Mouse (Mus musculus) limb, embryonic 11.5 days (tissue): Measurements from ENCODE around the gene Parva. TPM values are rescaled to one million over a fixed set of nuclear protein-coding genes. Genes with fewer than 3 reads are reported as not detected.

Source experiments
- ATAC-seq: fragments of 200-750 bp; cut with Nextera tagmentation; 2 replicates; pipeline ENCODE4 v1.8.0; 2017; ENCODE audit warnings: low read depth; ENCODE audit not compliant: insufficient number of reproducible peaks, low FRiP score, low TSS enrichment
- DNase-seq: peaks from one replicate; pipeline ENCODE4 v3.0.0-alpha.2; 2015; ENCODE audit warnings: low spot score
- H3K27ac ChIP-seq: fragments of 300-500 bp; sonication (generic); replicated peaks from 2 replicates; pipeline ENCODE4 v1.5.1; 2014; ENCODE audit warnings: low read depth, mild to moderate bottlenecking, low read length
- H3K27me3 ChIP-seq: fragments of 300-500 bp; sonication (generic); 2 replicates; pipeline ENCODE4 v1.6.1; 2014; ENCODE audit warnings: mild to moderate bottlenecking, low read length, mixed read lengths; ENCODE audit not compliant: control insufficient read depth, insufficient read depth
- H3K36me3 ChIP-seq: fragments of 300-500 bp; sonication (generic); 2 replicates; pipeline ENCODE4 v1.6.1; 2014; ENCODE audit warnings: mild to moderate bottlenecking, low read length, moderate library complexity, mixed read lengths; ENCODE audit not compliant: control insufficient read depth, insufficient read depth
- H3K4me1 ChIP-seq: fragments of 300-500 bp; sonication (generic); 2 replicates; pipeline ENCODE4 v1.6.1; 2014; ENCODE audit warnings: low read length, mixed read lengths; ENCODE audit not compliant: control insufficient read depth, insufficient read depth
- H3K4me2 ChIP-seq: fragments of 300-500 bp; sonication (generic); 2 replicates; pipeline ENCODE4 v1.6.1; 2014; ENCODE audit warnings: low read depth, mild to moderate bottlenecking, moderate library complexity; ENCODE audit not compliant: severe bottlenecking
- H3K4me3 ChIP-seq: fragments of 300-500 bp; sonication (generic); 2 replicates; pipeline ENCODE4 v1.5.1; 2014; ENCODE audit warnings: low read depth, low read length
- H3K9ac ChIP-seq: fragments of 300-500 bp; sonication (generic); 2 replicates; pipeline ENCODE4 v1.6.1; 2014; ENCODE audit warnings: mild to moderate bottlenecking, low read length
- H3K9me3 ChIP-seq: fragments of 300-500 bp; sonication (generic); 2 replicates; pipeline ENCODE4 v1.6.1; 2016; ENCODE audit warnings: low read length; ENCODE audit not compliant: control insufficient read depth
- WGBS: fragments of 180-500 bp; shearing (Covaris S2); extraction: QIAGEN DNeasy Blood & Tissue Kit; methylation state at CpG from one replicate; pipeline ENCODE4 v1.1.7; 2014; 5-methylcytosine and 5-hydroxymethylcytosine counted together
- polyA plus RNA-seq: library from polyadenylated mRNA; unstranded; fragments of >200 nt; fragmentation: Nextera tagmentation; extraction: Ambion mirVana; gene quantifications from 2 replicates; pipeline ENCODE4 v1.2.1, GENCODE M21; 2014

Gene Parva
- polyA plus RNA-seq, 1 experiment from 2014 or later = 64.2 TPM

GRCm38 (mm10) chr7:112535408-112535921 lies 108.2 kb downstream of the Parva start:
- H3K9ac ChIP-seq = no peak overlapping the region
- no peak overlapping the region for H3K27ac ChIP-seq
- no peak overlapping the region for H3K4me3 ChIP-seq
- H3K9me3 ChIP-seq = no peaks in the 10 kb centered on the region
- H3K4me1 ChIP-seq = no peaks in the 10 kb centered on the region
- H3K27me3 ChIP-seq = no peaks in the 10 kb centered on the region
- DNase-seq (no peak), ATAC-seq (no peak)
- H3K36me3 ChIP-seq = no peaks in the 10 kb centered on the region
- H3K4me2 ChIP-seq = no peak overlapping the region
- WGBS = 29% methylated on average over 16 of the region's 16 CpGs

- H3K9me3 ChIP-seq = no peaks in the 10 kb centered on the region
- H3K27me3 ChIP-seq = no peaks in the 10 kb centered on the region
- H3K9ac ChIP-seq = no peak overlapping the region
- H3K27ac ChIP-seq = no peak overlapping the region
- no peak overlapping the region for H3K4me3 ChIP-seq
- no peaks in the 10 kb centered on the region for H3K4me1 ChIP-seq
- no peak for ATAC-seq
- no peak overlapping the region for H3K4me2 ChIP-seq
- 72% methylated on average over 3 of the region's 3 CpGs for WGBS
- H3K36me3 ChIP-seq = no peaks in the 10 kb centered on the region
- DNase-seq = no peak
Observed at GRCm38 (mm10) chr7:112549136-112549535, 121.8 kb downstream of the Parva start.

- H3K27ac ChIP-seq = no peak overlapping the region
- no peak overlapping the region for H3K4me3 ChIP-seq
- H3K4me2 ChIP-seq = no peak overlapping the region
- 87% methylated on average over 3 of the region's 3 CpGs for WGBS
- H3K9ac ChIP-seq = no peak overlapping the region
- DNase-seq (no peak), ATAC-seq (no peak)
- no peaks in the 10 kb centered on the region; the same call in 1 of the 2 replicates for H3K36me3 ChIP-seq
- H3K27me3 ChIP-seq = no peaks in the 10 kb centered on the region
- no peaks in the 10 kb centered on the region for H3K4me1 ChIP-seq
- H3K9me3 ChIP-seq = no peaks in the 10 kb centered on the region
Observed at GRCm38 (mm10) chr7:112561504-112561903, 134.2 kb downstream of the Parva start.

DNA sequence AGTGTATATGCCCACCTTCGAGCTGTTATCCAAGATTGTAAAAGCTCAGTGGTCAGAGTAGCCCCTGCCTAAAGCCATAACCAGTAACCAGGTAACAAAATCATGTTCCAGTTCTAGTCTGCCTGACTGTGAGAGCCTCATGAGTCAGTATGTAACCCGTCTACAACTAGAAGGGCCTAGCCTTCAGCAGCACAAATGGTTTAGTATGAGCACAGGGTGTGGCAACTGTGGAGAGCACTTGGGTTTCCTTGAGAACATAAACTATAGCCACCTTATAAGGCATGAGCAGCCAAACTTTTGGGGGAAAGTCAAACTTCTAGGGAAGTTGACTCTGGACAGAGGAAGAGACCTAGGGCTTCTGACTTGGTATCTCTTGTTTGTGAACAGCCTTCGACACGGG lies 139.7 kb downstream of the Parva start:
- Histone ChIP-seq H3K4me2 (no peak overlapping the region), H3K4me3 (no peak overlapping the region), H3K36me3 (no peaks in the 10 kb centered on the region; the same call in 1 of the 2 replicates), H3K9me3 (no peaks in the 10 kb centered on the region), H3K4me1 (no peaks in the 10 kb centered on the region), H3K9ac (no peak overlapping the region), H3K27ac (no peak overlapping the region), H3K27me3 (no peaks in the 10 kb centered on the region)
- ATAC-seq = no peak
- 92% methylated on average over 4 of the region's 4 CpGs for WGBS
- no peak for DNase-seq

GRCm38 (mm10) chr7:112568961-112569360 lies 141.7 kb downstream of the Parva start:
- Histone ChIP-seq H3K27me3 (no peaks in the 10 kb centered on the region), H3K4me3 (no peak overlapping the region), H3K9ac (no peak overlapping the region), H3K27ac (no peak overlapping the region), H3K9me3 (no peaks in the 10 kb centered on the region), H3K4me1 (no peaks in the 10 kb centered on the region), H3K4me2 (no peak overlapping the region), H3K36me3 (no peaks in the 10 kb centered on the region; the same call in 1 of the 2 replicates)
- ATAC-seq (no peak), DNase-seq (no peak)
- 59% methylated on average over 5 of the region's 5 CpGs for WGBS

- no peaks in the 10 kb centered on the region for H3K27me3 ChIP-seq
- ATAC-seq = no peak
- H3K4me3 ChIP-seq = no peak overlapping the region
- no peak overlapping the region for H3K4me2 ChIP-seq
- no peak overlapping the region for H3K9ac ChIP-seq
- no peak for DNase-seq
- H3K4me1 ChIP-seq = no peaks in the 10 kb centered on the region
- no peak overlapping the region for H3K27ac ChIP-seq
- 80% methylated on average over 6 of the region's 6 CpGs for WGBS
- H3K9me3 ChIP-seq = no peaks in the 10 kb centered on the region
- no peaks in the 10 kb centered on the region for H3K36me3 ChIP-seq
Observed at GRCm38 (mm10) chr7:112581621-112582020, 154.3 kb downstream of the Parva start.

DNA sequence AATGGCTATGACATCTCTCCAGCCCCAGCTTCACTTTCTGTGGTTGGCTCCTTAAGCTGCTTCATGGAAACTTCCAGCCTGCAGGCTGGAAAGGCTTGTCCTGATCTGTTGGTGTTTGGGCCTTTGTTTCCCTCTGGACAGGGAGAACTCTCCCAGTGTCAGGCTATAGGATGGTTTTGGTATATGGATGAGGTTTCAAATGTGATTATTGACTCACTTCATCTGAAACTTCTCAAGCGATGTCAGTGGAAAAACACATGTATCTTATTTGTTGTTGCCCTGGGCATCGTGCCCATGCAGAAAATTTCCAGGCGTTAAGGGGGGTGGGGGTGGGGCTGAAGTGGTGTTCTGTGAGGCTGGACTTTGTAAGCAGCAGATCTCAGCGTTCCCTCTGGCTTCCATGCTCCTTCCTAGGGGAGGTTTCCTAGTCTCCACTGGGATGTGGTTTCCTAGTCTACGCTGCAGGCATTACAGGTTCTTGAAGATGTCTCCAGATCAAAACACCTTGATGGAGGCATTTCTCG lies 155.6 kb downstream of the Parva start:
- ATAC-seq = no peak
- Histone ChIP-seq H3K36me3 (no peaks in the 10 kb centered on the region), H3K27me3 (no peaks in the 10 kb centered on the region), H3K4me1 (no peaks in the 10 kb centered on the region), H3K9me3 (no peaks in the 10 kb centered on the region), H3K4me2 (no peak overlapping the region), H3K4me3 (no peak overlapping the region), H3K9ac (no peak overlapping the region), H3K27ac (no peak overlapping the region)
- DNase-seq = no peak
- WGBS = 74% methylated on average over 6 of the region's 6 CpGs

- Histone ChIP-seq H3K9me3 (no peaks in the 10 kb centered on the region), H3K4me3 (no peak overlapping the region), H3K9ac (no peak overlapping the region), H3K36me3 (no peaks in the 10 kb centered on the region), H3K4me2 (no peak overlapping the region), H3K27me3 (no peaks in the 10 kb centered on the region), H3K27ac (no peak overlapping the region), H3K4me1 (no peaks in the 10 kb centered on the region)
- WGBS = 67% methylated on average over 1 of the region's 1 CpGs
- ATAC-seq (no peak), DNase-seq (no peak)
Observed at GRCm38 (mm10) chr7:112587449-112587848, 160.1 kb downstream of the Parva start.

- no peaks in the 10 kb centered on the region for H3K27me3 ChIP-seq
- DNase-seq = no peak
- no peak overlapping the region for H3K27ac ChIP-seq
- no peak overlapping the region for H3K9ac ChIP-seq
- no peak for ATAC-seq
- no peaks in the 10 kb centered on the region for H3K4me1 ChIP-seq
- no peak overlapping the region for H3K4me2 ChIP-seq
- H3K9me3 ChIP-seq = no peaks in the 10 kb centered on the region
- WGBS = 46% methylated on average over 6 of the region's 6 CpGs
- no peaks in the 10 kb centered on the region for H3K36me3 ChIP-seq
- no peak overlapping the region for H3K4me3 ChIP-seq
Observed at GRCm38 (mm10) chr7:112589530-112589929, 162.2 kb downstream of the Parva start.
